Mouse (Mus musculus) kidney, postnatal 4 days (tissue): ENCODE data around the gene Cdk14.

ENCODE experiments used
- DNase-seq, 2 experiments: peaks; one replicate each; pipeline ENCODE4 v3.0.0; 2021; ENCODE audit warnings: mixed read lengths in 2 of 2

The Cdk14 gene

DNA sequence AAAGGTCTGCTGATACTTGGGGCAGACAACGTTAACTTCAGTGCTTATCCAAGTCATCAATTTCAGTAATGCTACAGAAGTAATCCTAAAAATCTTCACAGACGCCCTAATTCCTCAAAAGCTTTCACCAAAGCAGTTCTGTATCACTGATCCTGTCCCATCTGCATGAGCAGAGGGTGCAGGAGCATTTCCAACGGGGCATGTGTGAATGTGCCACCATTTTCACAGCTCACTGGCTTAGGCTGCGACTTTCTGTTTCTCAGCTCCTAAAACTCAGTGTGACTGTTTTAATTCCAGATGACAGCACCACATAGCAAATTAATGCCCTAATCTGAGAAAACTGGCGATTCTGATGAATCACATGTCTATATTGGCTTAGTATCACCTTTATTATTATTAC, 375.8 kb downstream of the Cdk14 start:
- no peak for DNase-seq

DNA sequence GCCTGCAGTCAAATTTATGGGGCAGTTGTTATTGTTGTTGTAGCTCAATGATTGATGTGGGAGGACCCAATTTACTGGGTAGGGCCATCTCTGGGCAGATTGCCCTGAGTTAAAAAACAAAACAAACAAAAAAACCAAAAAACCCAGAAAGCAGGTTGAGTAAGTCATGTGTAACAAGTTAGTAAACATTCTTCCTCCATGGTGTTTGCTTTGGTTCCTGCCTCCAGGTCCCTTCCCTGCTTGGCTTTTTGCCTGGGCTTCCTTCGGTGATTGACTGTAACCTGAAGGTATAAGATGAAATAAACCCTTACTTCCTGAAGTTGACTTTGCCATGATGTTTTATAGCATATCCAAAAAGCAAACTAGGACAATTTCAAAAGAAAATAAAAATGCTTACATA, 377.4 kb downstream of the Cdk14 start:
- DNase-seq = no peak

DNA sequence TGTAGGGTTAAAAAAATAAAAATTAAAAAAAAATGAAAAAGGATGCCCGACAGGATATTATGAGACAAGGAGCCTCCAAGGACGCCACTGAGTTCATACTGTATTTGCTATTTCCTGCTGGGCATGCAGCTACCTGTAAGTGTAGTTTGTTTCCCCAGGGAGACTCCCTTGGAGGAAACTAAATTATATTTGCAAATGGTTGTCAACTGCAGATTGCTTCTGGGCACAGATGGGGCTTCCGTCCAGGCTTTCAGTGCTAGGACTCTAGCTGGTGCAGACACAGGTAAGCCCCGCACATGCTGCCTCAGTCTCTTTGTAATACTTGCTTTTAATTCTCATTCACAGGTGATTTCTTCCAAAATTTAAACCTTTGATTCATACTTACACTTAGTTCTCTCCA, 378.6 kb downstream of the Cdk14 start:
- DNase-seq = no peak

DNA sequence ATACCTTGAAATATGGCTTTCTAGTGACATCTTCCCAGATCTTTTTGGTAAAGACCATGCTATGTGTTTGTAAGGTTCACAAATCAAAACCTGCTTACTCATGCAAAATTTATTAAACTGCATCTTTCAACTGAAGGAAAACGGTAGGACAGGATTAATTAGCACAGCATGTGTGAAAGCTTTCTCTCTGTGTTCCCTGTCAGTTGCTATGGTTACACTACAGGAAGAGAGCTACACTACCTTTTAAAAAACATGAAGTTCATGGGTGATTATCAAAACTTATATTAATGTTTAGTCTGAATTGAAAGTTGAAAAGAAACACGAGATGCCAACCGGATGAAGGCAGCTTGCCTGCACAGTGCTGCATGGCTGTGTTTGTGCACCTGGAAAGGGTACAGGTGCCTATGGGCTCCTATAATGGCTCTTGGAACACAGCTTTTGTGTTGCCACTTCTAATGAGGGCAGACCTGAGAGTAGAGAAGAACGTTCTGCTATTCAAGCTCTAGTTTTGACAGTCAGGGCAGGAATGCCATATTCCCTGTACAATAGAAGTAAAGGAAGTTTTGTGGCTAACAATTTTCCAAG, 380.3 kb downstream of the Cdk14 start:
- no peak for DNase-seq

DNA sequence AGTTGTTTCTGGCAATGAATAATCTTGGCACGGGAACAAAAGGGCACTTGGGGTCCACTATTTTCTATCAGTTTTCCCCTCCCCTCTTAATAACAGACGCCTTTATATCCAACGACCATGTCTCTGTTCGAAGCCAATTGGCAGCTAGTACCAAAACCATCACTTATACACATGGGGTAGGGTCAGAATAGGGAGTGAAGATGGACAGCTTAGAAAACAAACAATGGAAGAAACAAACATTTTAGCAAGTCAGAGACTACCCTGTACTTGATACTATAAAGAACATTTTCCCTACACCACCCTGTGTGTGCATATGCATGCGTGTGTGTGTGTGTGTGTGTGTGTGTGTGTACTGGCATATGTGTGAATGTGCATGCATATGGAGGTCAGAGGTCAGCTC, 386.7 kb downstream of the Cdk14 start:
- no peak for DNase-seq

DNA sequence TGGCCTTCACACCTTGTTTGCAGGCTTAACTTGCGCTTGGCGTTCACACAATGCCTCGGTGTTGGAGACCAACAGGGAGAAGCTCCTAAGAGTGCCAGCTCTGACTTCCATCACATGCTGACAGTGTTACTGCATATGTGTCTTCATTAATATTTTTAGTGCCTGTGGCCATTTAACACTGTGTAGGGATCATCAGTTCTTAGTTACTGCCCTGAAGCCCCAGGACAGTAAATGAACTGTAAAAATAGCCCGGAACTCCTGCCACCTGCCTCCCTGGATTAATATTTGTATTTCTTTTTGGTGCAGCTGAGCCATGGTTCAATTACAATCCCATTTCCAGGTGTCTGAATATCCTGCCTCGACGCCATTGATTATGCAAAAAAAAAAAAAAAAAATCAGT, 387.3 kb downstream of the Cdk14 start:
- no peak for DNase-seq

DNA sequence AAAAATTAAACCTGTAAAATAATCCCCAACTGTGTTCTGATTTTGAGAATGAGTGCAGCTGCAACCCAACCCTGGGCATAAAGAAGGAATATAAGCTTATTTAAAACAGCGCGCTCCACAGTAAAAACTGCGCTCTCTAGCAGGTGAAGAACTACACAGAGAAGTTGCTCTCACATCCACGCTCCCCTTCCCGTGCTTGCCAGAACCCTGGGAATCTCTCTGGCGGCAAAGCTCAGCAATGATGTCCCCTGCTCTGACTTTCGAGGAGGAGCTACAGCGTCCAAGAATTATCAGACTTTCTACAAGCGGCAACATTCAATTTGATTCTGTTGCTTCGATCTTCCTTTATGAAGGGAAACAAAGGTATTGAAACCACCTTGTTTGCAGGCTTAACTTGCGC, 387.7 kb downstream of the Cdk14 start:
- no peak for DNase-seq

DNA sequence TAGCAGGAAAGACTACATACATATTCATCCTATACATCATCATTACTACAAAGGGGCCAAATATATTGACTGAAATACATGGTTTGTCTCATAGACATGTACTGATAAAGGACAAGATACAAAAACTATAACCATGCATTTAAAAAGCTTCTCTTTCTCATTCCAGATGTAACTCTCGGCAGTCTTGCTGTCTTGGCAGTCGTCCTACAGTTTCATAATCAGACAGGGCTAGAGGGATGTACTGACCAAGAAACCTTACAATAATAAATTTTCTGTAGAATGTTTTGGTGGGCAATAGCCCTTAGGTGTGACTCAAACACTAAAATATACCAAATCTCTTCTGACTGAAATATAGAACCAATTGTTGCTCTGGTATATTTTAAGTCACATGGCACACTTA, 389.7 kb downstream of the Cdk14 start:
- no peak for DNase-seq

DNA sequence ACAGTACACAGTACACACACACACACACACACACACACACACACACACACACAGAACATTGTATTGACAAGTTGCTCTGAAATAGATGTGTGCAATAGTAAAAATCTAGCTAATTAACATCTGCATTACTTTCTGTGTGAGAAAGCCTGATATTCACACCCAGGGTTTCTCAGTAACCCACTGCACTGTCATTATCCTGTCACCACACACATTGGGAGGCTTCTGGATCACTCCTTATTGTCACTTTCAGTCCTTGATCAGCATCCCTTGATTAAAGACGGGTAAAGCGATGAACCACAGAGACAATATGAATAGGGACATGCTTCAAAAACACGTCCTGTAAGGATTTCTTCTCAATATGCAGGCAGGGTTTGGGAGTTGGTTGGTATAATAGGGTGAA, 401.2 kb downstream of the Cdk14 start:
- DNase-seq = no peak

DNA sequence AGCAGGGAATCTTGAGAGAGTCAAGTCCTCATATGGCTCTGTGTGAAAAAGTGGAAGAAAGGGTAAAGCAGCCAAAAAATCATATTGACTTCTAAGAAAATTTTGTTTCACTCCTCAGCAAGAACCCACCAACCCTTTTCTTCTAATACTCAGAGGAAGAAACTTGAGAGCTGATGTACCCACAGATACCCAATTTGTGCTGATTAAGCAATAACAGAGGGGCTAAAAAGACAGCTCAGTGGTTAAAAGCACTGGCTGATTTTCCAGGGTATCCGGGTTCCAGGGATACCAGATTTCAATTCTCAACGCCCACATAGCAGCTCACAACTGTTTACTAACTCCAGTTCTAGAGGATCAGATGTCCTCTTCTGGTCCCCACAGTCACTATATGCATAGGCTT, 401.9 kb downstream of the Cdk14 start:
- no peak for DNase-seq

DNA sequence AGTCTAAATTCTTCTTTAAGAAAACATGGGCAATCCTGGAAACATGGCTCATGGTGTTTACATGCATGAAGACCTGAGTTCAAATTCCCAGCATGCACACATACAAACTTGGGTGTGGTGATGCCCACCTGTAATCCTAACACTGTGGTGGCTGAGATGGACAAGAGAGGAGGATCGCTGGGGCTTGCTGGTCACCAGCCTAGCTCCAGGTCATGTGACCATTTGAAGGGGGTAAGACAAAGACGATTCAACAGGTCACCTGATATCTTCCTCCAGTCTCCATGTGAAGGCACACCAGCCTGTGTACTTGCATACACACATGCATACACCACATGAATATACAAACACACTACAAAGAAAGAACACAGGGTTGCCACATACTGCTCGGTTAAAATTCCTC, 406.3 kb downstream of the Cdk14 start:
- DNase-seq = no peak

DNA sequence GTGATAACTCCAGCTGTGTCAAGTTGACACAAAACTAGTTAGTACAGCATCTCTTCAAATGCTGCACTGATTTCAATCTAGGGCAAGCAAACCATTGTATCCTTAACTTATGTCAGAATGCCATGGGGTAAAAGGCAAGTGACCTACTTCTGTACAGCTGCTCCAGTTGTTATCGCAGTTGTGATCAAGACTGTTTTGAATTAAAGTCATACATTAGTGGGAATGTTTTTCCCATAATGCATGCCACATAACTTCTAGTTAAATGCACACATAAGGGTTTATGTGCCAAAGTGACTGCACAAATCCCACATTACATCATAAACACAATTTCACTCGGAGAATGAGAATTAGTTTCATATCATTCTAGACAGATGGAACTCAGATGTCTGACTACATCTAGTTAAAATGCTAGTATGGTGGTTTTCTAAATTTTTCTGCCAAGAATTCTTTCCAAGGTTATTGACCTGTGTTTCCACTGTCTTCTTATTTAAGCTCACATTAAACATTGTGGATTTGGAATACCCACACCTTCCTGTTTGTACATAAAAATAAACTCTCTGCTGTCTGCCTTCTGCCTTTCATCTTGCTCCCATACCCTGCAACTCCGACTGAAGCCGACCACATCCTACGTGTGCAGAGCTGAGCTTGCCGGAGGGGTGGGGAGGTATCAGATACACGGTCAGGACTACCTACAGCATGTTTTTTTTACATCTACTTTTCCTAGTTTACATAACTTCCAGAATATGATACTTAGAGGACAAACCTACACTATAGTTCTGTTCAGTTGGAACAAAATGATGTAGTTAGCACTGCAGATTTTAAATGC, 407.4 kb downstream of the Cdk14 start:
- DNase-seq = no peak

DNA sequence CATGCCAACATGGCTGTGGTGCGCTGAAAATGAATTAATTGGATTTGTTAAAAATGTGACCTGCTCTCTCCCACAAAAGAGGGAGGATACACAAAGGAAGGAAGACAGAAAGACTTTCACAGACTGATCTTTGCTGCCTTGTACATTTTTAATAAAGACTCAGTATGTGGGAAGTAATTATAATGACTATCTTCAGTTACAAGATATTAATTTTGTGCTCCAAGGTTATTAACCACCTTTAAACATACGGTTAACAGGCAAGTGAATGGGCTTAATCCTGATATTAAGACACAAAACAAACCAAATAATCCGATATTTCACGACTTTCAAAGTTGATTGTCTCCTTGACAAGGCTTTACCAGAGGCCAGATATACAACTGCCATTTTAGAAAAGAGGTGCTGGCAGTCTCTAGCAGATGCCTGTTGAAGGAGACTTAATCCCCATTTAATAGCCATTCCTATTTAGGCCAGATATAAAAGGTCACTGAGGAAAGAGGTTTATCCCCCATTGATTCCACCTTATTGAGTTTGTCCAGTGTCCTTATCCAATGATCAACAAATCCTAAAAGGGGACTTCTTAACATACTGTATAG, 411.9 kb downstream of the Cdk14 start:
- no peak for DNase-seq

DNA sequence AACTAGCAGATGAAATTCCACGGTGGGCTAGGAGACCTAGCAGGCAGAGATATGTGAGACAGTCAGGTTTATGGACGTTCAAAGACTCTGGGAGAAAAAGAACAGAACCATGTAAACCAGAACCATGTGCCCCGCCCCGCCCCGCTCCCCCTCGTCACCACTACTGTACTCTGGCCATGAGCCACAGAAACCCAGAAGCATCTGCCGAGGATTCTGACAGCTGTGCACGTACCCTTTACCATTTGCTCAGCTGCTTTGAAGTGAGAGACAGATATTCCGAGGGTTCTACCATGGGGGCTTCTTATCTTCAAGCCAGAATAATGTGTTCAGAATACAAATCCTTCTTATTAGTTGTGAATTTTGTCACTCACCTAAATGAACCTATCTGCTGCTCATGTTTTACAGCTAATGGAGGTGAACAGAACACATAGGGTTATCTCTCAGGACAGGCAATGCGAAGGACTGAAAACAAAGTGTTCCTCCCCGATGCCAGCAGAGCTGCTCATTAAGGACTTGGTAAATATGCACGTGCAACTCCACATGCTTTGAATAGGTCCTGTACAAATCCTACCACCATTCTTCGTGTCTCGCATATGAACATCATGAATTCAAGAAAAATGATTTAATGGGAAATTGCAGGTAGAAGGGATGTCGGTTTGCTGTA, 412.5 kb downstream of the Cdk14 start:
- DNase-seq = no peak

DNA sequence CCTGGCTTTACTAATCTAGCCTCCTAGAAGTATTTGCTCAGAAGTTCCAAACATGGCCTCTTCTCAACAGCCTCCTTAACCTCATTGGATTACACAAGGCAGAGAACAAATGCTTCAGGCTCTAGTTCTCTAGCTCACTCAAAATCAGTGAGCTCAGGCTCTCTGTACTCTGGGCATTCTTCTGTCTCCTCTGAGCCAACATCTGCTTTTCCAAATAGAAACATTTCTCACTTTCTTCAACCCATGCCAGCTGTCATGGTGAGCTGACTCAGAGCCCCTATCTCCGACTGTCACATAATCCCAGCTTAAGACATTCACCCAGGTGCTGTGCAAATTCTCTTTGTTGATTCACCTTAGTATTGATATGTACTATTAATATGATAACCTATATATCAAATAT, 414.5 kb downstream of the Cdk14 start:
- no peak for DNase-seq

DNA sequence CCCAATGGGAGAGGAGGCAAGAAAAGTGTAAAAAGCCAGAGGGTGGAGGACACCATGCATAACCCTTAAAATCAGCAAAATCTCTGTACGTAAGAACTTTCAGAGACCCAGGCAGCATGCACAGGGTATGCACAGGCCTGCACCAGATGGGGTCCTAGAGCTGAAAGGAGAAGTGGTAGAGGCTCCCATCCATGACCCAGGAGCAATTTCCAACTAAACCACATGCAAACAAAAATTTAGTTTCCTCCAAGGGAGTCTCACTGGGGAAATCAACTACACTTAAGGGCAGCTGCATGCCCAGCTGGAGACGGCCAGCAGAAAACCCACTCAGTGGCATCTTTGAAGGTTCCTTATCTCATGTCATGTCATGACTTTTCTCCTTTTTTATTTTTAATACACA, 415.4 kb downstream of the Cdk14 start:
- no peak for DNase-seq

DNA sequence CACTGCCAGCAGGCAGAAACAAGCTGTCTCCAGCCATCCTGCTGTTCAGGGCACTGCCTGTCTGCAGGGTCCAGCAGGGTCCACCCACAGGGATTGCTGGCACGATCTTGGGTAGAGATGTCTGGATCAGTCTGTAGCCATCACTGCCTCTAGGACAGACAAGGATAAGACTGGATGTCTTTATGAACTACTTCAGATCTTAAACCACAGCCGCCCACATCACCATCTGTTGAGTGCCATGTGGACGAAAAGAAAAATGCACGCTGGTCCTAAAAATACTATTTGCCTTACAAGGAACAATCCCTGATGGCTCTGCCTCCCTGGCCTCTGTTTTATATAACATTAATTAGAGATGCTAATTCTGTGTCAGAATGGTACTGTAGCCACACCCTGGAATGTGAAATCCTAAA, 426.9 kb downstream of the Cdk14 start:
- DNase-seq = no peak

DNA sequence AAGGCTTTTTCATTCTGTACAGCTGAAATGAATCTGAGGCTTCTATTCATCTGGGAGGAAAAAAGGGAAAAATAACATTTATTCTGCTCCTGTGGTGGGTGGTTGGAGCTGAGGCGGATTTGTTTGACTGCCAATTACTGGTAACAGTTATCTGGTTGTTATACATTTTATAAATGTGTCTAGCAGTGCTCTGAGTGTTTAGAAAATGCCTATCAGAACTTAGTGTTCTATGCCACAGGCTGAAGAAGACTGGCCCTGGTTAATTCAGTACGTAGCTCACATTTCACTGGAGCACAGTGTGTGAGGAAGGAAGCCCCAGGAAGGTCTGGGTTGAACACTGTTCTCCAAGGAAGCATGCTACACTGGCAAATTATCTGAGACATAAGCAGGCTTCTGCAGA, 429.1 kb downstream of the Cdk14 start:
- DNase-seq = no peak

DNA sequence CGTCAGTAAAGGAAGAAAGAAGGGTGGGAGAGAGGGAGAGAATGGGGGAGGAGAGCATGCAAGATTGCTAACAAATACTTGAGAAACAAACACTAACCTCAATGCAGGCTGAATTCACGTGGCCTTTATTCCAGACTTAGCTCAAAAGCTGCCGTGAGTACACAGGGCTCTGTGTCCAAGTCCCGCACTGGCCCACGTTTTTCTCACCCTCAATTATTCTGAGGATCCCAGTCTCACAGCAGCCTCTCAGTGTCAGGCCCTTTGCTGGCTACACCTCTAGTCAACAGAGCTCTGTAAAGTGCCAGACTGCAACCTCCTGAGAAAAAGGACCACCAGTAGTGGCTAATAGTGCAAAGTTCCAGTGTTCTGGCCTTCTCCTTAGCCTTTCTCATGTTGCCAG, 429.9 kb downstream of the Cdk14 start:
- DNase-seq = no peak

DNA sequence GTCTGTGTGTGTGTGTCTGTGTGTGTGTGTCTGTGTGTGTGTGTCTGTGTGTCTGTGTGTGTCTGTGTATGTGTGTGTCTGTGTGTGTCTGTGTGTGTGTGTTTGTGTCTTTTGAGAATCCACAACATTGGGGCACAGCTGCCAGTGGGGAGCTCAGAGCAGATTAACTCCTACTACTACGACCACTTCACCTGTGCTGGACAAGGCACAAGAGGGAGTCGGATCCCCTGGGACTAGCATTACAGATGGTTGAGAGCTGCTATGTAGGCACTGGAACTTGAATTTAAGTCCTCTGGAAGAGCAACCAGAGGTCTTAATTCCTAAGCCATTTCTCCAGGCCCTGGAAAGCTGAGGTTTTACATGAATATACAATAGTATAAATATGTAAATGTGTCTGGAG, 433.9 kb downstream of the Cdk14 start:
- DNase-seq = no peak

DNA sequence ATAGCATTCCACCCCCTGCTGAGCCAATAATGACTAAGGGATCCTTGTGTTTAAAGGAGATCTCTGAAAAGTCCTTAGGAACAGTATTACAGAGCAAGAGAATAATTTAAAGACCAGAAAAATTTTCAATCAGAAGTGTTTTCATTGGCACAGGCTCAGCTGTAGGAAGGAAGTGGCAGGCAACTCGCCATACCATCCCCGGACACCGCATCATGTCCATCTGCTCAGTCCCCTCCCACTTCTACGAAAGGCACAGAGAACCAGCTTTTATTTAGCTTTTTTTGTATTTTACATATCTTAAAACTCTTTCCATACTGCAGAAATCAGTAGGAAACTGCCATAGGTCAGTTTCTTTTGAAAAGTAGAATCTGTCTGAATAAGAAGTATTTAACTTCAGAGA, 440.6 kb downstream of the Cdk14 start:
- DNase-seq = no peak

DNA sequence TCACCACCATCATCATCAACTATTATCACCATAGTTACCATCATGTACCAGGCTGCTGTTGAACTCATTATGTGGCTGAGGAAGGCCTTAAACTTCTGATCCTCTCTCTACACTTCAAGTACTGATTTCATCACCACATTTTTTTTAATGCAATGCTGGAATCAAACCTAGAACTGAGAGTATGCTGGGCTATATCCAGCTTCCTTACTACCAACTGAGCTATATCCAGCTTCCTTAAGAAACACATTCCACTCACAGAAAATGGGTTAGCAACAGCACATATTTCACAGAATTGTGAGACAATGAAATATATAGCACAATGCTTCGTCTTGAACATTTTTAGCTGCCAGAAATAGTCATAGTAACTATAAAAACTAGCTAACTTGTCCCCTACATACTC, 446.7 kb downstream of the Cdk14 start:
- no peak for DNase-seq

DNA sequence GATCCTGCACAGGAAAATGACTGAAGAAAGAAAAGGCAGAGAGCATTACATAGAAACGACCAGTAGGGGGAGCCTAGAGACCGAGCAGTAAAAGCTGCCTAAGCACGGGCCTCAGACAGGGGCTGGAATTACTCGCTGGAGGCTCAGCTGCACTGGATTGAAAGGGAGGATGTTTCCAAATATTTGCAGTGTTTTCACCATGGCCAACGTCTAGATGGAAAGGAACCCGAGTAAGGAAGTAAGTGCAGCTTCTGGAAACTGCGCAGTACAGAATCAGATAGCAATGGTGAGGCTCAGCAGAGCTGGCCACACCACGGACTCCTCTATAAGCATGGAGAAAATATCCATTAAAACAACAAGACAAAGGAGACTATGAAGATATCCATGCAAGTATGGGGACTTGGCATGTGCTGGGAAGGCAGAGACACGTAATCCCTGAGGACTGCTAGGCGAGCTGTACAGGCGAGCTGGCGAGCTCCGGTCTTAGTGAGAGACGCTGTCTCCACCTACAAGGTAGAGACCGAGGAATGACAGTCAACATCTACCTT, 458.0 kb downstream of the Cdk14 start:
- DNase-seq = peak; percentile 61 to 77

DNA sequence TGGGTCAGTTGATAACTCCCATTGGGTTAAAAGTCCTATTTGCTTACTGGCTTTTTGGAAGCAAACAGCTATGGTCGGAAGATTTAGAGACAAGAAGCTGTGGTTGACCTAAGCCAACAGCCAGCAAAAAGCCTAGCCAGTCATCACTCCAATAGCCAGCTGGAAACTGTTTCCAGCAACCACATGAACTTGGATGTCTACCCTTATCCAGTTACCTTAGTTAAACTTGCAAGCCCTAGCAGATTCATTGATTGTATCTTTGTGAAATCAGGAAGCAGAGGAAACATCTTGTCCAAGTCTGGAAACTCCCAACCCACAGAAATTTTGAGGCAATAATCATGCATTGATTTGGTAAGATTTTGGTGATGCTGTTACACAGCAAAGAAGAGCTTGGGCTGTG, 458.5 kb downstream of the Cdk14 start:
- DNase-seq = no peak
